Mouse (Mus musculus): ENCODE data around the gene 1700001O22Rik. TPM values are rescaled to one million over a fixed set of nuclear protein-coding genes. Genes with fewer than 3 reads are reported as not detected.

Gene 1700001O22Rik
- polyA plus RNA-seq, 1 experiment from 2014 or later = 2.4 TPM

- Histone ChIP-seq H3K9ac (peak overlapping the region; percentile 44; the same call in 1 of the 2 replicates), H3K4me1 (peaks cover 38% of the 10 kb centered on the region), H3K27me3 (no peaks in the 10 kb centered on the region), H3K4me3 (peak overlapping the region; percentile 44), H3K4me2 (peak overlapping the region; percentile 71), H3K36me3 (no peaks in the 10 kb centered on the region), H3K27ac (peak overlapping the region; percentile 71), H3K9me3 (no peaks in the 10 kb centered on the region)
- peak; percentile 69 for ATAC-seq (ENCODE audit: insufficient number of reproducible peaks, low FRiP score, low TSS enrichment, low read depth)
- WGBS = 4% methylated on average over 48 of the region's 48 CpGs
These were observed 9.0 kb downstream of the 1700001O22Rik start for GRCm38 (mm10) chr2:30794179-30795108.

- WGBS = 78% methylated on average over 7 of the region's 7 CpGs
- H3K4me2 ChIP-seq = no peak overlapping the region
- peaks cover 38% of the 10 kb centered on the region for H3K4me1 ChIP-seq
- no peak overlapping the region for H3K27ac ChIP-seq
- no peak overlapping the region for H3K4me3 ChIP-seq
- no peak for ATAC-seq (ENCODE audit: insufficient number of reproducible peaks, low FRiP score, low TSS enrichment, low read depth)
- H3K9me3 ChIP-seq = no peaks in the 10 kb centered on the region
- H3K27me3 ChIP-seq = no peaks in the 10 kb centered on the region
- H3K9ac ChIP-seq = no peak overlapping the region
- no peaks in the 10 kb centered on the region for H3K36me3 ChIP-seq
These were observed 11.4 kb downstream of the 1700001O22Rik start for GRCm38 (mm10) chr2:30792061-30792460.

GRCm38 (mm10) chr2:30787466-30787865 is 16.0 kb downstream of the 1700001O22Rik start:
- H3K4me2 ChIP-seq = no peak overlapping the region
- no peak for ATAC-seq (ENCODE audit: insufficient number of reproducible peaks, low FRiP score, low TSS enrichment, low read depth)
- H3K27me3 ChIP-seq = no peaks in the 10 kb centered on the region
- no peak overlapping the region for H3K9ac ChIP-seq
- no peaks in the 10 kb centered on the region for H3K9me3 ChIP-seq
- 62% methylated on average over 4 of the region's 4 CpGs for WGBS
- H3K27ac ChIP-seq = no peak overlapping the region
- H3K4me1 ChIP-seq = peaks cover 38% of the 10 kb centered on the region
- H3K4me3 ChIP-seq = no peak overlapping the region
- no peaks in the 10 kb centered on the region for H3K36me3 ChIP-seq

DNA sequence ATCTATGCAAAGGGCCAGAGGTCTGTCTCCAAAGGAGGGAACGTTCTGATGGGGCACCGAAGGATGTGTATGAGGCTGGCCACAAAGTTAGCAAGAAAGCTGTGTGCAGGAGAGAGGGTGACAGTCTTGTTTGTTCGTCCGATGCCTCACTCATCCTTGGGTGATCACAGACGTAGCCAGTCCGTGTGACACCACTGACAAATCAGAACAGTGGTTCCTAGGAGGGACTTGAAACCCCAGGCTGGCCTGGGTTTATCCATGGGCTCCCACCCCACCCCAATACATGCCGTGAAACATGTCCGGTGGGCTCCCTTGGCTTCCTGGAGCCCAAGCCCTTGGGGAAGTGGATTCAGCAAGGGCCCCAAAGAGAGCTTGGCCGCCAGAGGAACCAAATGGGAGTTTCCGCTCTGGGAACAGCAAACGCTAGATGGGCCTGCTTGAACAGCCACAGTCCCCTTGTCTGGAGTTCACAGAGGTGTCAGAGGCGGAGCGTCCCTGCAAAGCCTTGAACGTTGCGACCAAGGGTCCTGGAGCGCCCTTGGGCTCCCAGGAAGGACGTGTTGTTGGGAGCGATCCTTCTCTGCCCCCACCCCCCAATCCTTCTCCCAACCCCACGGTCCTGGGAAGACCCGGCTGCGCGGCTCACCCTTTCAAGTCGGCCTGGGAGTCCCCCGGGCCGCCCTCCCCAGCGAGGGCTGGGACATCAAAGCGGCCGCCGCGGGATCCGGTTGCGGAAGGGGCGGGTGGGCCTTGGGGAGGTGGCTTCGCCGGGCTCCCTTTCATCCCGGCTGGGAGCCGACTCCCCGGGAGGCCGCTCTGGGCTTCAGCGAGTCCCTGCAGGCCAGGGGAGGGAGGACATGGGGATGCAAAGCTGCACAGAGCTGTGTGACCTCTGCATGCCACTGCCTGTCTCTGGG is 19.1 kb downstream of the 1700001O22Rik start:
- peak overlapping the region; percentile 76 for H3K27ac ChIP-seq
- 12% methylated on average over 38 of the region's 40 CpGs for WGBS
- H3K4me2 ChIP-seq = peak overlapping the region; percentile 57
- H3K36me3 ChIP-seq = no peaks in the 10 kb centered on the region
- no peak for ATAC-seq (ENCODE audit: insufficient number of reproducible peaks, low FRiP score, low TSS enrichment, low read depth)
- peak overlapping the region; percentile 29 for H3K4me3 ChIP-seq
- H3K4me1 ChIP-seq = peaks cover 30% of the 10 kb centered on the region
- H3K9ac ChIP-seq = peak overlapping the region; percentile 41; the same call in 1 of the 2 replicates
- no peaks in the 10 kb centered on the region for H3K27me3 ChIP-seq
- no peaks in the 10 kb centered on the region for H3K9me3 ChIP-seq

- Histone ChIP-seq H3K9me3 (no peaks in the 10 kb centered on the region), H3K27me3 (no peaks in the 10 kb centered on the region), H3K36me3 (no peaks in the 10 kb centered on the region), H3K4me1 (peaks cover 30% of the 10 kb centered on the region), H3K27ac (peak overlapping the region; percentile 76), H3K4me2 (peak overlapping the region; percentile 50), H3K4me3 (peak overlapping the region; percentile 27), H3K9ac (0 out of 2 replicates have a peak overlapping the region, but pooled peaks have one; percentile 31)
- peak; percentile 52; the same call in 1 of the 2 replicates for ATAC-seq (ENCODE audit: insufficient number of reproducible peaks, low FRiP score, low TSS enrichment, low read depth)
- WGBS = under 1% methylated on average over 12 of the region's 13 CpGs
These were observed 20.1 kb downstream of the 1700001O22Rik start for GRCm38 (mm10) chr2:30783346-30783745.

GRCm38 (mm10) chr2:30782312-30783290 is 20.9 kb downstream of the 1700001O22Rik start:
- Histone ChIP-seq H3K4me3 (peak overlapping the region; percentile 27; the same call in 1 of the 2 replicates), H3K9ac (0 out of 2 replicates have a peak overlapping the region, but pooled peaks have one; percentile 31), H3K9me3 (no peaks in the 10 kb centered on the region), H3K4me1 (peaks cover 30% of the 10 kb centered on the region), H3K27ac (peak overlapping the region; percentile 76), H3K27me3 (no peaks in the 10 kb centered on the region), H3K36me3 (no peaks in the 10 kb centered on the region), H3K4me2 (peak overlapping the region; percentile 50)
- 72% methylated on average over 8 of the region's 8 CpGs for WGBS
- ATAC-seq (ENCODE audit: insufficient number of reproducible peaks, low FRiP score, low TSS enrichment, low read depth) = no peak

GRCm38 (mm10) chr2:30779241-30779640 is 24.2 kb downstream of the 1700001O22Rik start:
- Histone ChIP-seq H3K36me3 (no peaks in the 10 kb centered on the region), H3K4me2 (no peak overlapping the region), H3K27me3 (no peaks in the 10 kb centered on the region), H3K4me1 (peaks cover 12% of the 10 kb centered on the region), H3K9me3 (no peaks in the 10 kb centered on the region), H3K4me3 (no peak overlapping the region), H3K9ac (no peak overlapping the region), H3K27ac (no peak overlapping the region)
- WGBS = 13% methylated on average over 5 of the region's 5 CpGs
- no peak for ATAC-seq (ENCODE audit: insufficient number of reproducible peaks, low FRiP score, low TSS enrichment, low read depth)

GRCm38 (mm10) chr2:30778235-30778634 is 25.2 kb downstream of the 1700001O22Rik start:
- no peaks in the 10 kb centered on the region for H3K27me3 ChIP-seq
- H3K4me3 ChIP-seq = no peak overlapping the region
- no peak overlapping the region for H3K27ac ChIP-seq
- WGBS = 76% methylated on average over 4 of the region's 4 CpGs
- no peaks in the 10 kb centered on the region for H3K9me3 ChIP-seq
- H3K9ac ChIP-seq = no peak overlapping the region
- H3K4me2 ChIP-seq = no peak overlapping the region
- peaks cover 4% of the 10 kb centered on the region for H3K4me1 ChIP-seq
- no peak for ATAC-seq (ENCODE audit: insufficient number of reproducible peaks, low FRiP score, low TSS enrichment, low read depth)
- H3K36me3 ChIP-seq = no peaks in the 10 kb centered on the region

DNA sequence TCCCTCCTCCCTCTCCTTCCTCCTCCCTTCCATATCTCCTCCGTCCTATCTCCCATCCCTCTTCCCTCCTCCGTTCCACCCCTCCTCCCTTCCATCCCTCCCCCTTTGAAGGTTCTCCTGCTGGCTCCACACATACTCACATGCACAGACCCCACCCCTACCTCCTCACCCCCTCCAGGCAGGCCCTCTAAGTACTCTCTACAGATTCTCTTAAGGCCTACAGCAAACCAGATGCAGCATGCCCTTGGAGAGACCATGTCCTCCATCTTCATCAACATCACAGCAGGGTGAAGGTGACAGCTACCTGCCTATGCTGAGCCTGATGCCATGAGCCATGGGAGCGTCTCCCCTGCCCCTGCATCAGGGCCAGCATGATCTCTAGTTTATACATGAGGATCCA is 26.2 kb downstream of the 1700001O22Rik start:
- ATAC-seq (ENCODE audit: insufficient number of reproducible peaks, low FRiP score, low TSS enrichment, low read depth) = no peak
- Histone ChIP-seq H3K36me3 (no peaks in the 10 kb centered on the region), H3K9me3 (no peaks in the 10 kb centered on the region), H3K4me1 (peaks cover 6% of the 10 kb centered on the region; the same call in 1 of the 2 replicates), H3K27me3 (no peaks in the 10 kb centered on the region), H3K4me3 (no peak overlapping the region), H3K4me2 (no peak overlapping the region), H3K27ac (no peak overlapping the region), H3K9ac (no peak overlapping the region)
- WGBS = 76% methylated on average over 3 of the region's 3 CpGs

DNA sequence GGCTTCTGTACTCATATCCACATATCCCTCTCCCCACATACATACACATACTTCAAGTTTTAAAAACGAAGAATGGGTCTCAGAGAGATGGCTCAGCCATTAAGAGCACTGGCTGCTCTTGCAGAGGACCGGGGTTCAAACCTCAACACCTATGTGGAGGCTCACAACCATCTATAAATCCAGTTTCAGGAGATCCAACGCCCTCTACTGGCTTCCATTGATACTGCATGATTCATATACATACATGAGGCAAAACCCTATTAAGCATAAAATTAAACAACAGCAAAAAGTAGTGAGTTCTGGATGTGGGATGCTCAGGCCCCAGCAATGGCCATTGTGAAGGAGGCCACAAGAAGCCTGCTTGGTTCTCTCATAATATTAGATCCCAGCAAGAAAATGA is 27.5 kb downstream of the 1700001O22Rik start:
- no peak overlapping the region for H3K27ac ChIP-seq
- no peak for ATAC-seq (ENCODE audit: insufficient number of reproducible peaks, low FRiP score, low TSS enrichment, low read depth)
- 57% methylated on average over 3 of the region's 3 CpGs for WGBS

More for the DNA sequence above, 27.5 kb downstream of the 1700001O22Rik start:
- no peak overlapping the region for H3K9ac ChIP-seq
- no peaks in the 10 kb centered on the region for H3K9me3 ChIP-seq
- no peak overlapping the region for H3K4me3 ChIP-seq
- no peak overlapping the region for H3K4me2 ChIP-seq
- H3K4me1 ChIP-seq = peaks cover 19% of the 10 kb centered on the region
- no peaks in the 10 kb centered on the region for H3K27me3 ChIP-seq
- H3K36me3 ChIP-seq = no peaks in the 10 kb centered on the region

All from limb, embryonic 15.5 days (tissue).